Mouse (Mus musculus) hindbrain, embryonic 13.5 days (tissue): Measurements from ENCODE around the gene Uqcc2. TPM values are rescaled to one million over a fixed set of nuclear protein-coding genes. Genes with fewer than 3 reads are reported as not detected.

Experiments used
- ATAC-seq: fragments of 200-750 bp; cut with Nextera tagmentation; 2 replicates; pipeline ENCODE4 v1.8.0; 2017; ENCODE audit warnings: moderate TSS enrichment; ENCODE audit not compliant: low FRiP score
- H3K27ac ChIP-seq: fragments of 300-500 bp; sonication (generic); 2 replicates; pipeline ENCODE4 v1.5.1; 2015; ENCODE audit warnings: inconsistent platforms, mild to moderate bottlenecking, moderate library complexity
- H3K27me3 ChIP-seq: fragments of 300-500 bp; sonication (generic); 2 replicates; pipeline ENCODE4 v1.6.1; 2015; ENCODE audit warnings: mild to moderate bottlenecking, inconsistent platforms
- H3K36me3 ChIP-seq: fragments of 300-500 bp; sonication (generic); 2 replicates; pipeline ENCODE4 v1.6.1; 2015; ENCODE audit warnings: mild to moderate bottlenecking, inconsistent platforms
- H3K4me1 ChIP-seq: fragments of 300-500 bp; sonication (generic); replicated peaks from 2 replicates; pipeline ENCODE4 v1.6.1; 2015; ENCODE audit warnings: inconsistent platforms
- H3K4me2 ChIP-seq: fragments of 300-500 bp; sonication (generic); 2 replicates; pipeline ENCODE4 v1.6.1; 2015; ENCODE audit warnings: inconsistent platforms, mild to moderate bottlenecking, moderate library complexity
- H3K4me3 ChIP-seq: fragments of 300-500 bp; sonication (generic); 2 replicates; pipeline ENCODE4 v1.5.1; 2015; ENCODE audit warnings: mild to moderate bottlenecking, inconsistent platforms
- H3K9ac ChIP-seq: fragments of 300-500 bp; sonication (generic); 2 replicates; pipeline ENCODE4 v1.6.1; 2015; ENCODE audit warnings: mild to moderate bottlenecking, inconsistent platforms
- H3K9me3 ChIP-seq: fragments of 300-500 bp; sonication (generic); 2 replicates; pipeline ENCODE4 v1.6.1; 2016; ENCODE audit warnings: inconsistent platforms
- WGBS: fragments of 180-500 bp; shearing (Covaris S2); methylation state at CpG from one replicate; pipeline ENCODE4 v1.1.7; 2015; 5-methylcytosine and 5-hydroxymethylcytosine counted together
- polyA plus RNA-seq: library from polyadenylated mRNA; unstranded; fragments of >200 nt; fragmentation: Nextera tagmentation; extraction: Ambion mirVana; gene quantifications from 2 replicates; pipeline ENCODE4 v1.2.1, GENCODE M21; 2015

Gene Uqcc2
- polyA plus RNA-seq, 1 experiment from 2014 or later: 335 TPM

GRCm38 (mm10) chr17:27087426-27087825, 46.3 kb downstream of the Uqcc2 start:
- no peak overlapping the region for H3K9ac ChIP-seq
- ATAC-seq: no peak
- H3K4me3 ChIP-seq: no peak overlapping the region
- no peaks in the 10 kb centered on the region for H3K9me3 ChIP-seq
- H3K4me1 ChIP-seq: no peaks in the 10 kb centered on the region
- 40% methylated on average over 12 of the region's 12 CpGs for WGBS
- no peaks in the 10 kb centered on the region for H3K36me3 ChIP-seq
- no peaks in the 10 kb centered on the region for H3K27me3 ChIP-seq
- H3K27ac ChIP-seq: no peak overlapping the region
- H3K4me2 ChIP-seq: no peak overlapping the region

- H3K4me1 ChIP-seq: no peaks in the 10 kb centered on the region
- H3K9ac ChIP-seq: no peak overlapping the region
- no peak overlapping the region for H3K27ac ChIP-seq
- H3K4me3 ChIP-seq: no peak overlapping the region
- no peaks in the 10 kb centered on the region for H3K27me3 ChIP-seq
- H3K4me2 ChIP-seq: no peak overlapping the region
- H3K36me3 ChIP-seq: no peaks in the 10 kb centered on the region
- 27% methylated on average over 2 of the region's 2 CpGs for WGBS
- H3K9me3 ChIP-seq: no peaks in the 10 kb centered on the region
- ATAC-seq: no peak
Observed at GRCm38 (mm10) chr17:27085676-27086075, 48.0 kb downstream of the Uqcc2 start.

- Histone ChIP-seq H3K36me3 (no peaks in the 10 kb centered on the region), H3K4me2 (no peak overlapping the region), H3K9ac (no peak overlapping the region), H3K27me3 (no peaks in the 10 kb centered on the region), H3K9me3 (no peaks in the 10 kb centered on the region), H3K4me1 (no peaks in the 10 kb centered on the region), H3K27ac (no peak overlapping the region), H3K4me3 (no peak overlapping the region)
- no peak for ATAC-seq
- 82% methylated on average over 9 of the region's 9 CpGs for WGBS
Observed at GRCm38 (mm10) chr17:27083601-27084000, 50.1 kb downstream of the Uqcc2 start.

- Histone ChIP-seq H3K27me3 (no peaks in the 10 kb centered on the region), H3K4me2 (no peak overlapping the region), H3K27ac (no peak overlapping the region), H3K4me3 (no peak overlapping the region), H3K9ac (no peak overlapping the region), H3K4me1 (no peaks in the 10 kb centered on the region), H3K9me3 (no peaks in the 10 kb centered on the region), H3K36me3 (no peaks in the 10 kb centered on the region)
- ATAC-seq: no peak
- WGBS: 76% methylated on average over 8 of the region's 8 CpGs
Observed at GRCm38 (mm10) chr17:27082796-27083195, 50.9 kb downstream of the Uqcc2 start.

- Histone ChIP-seq H3K4me2 (no peak overlapping the region), H3K9ac (no peak overlapping the region), H3K9me3 (no peaks in the 10 kb centered on the region), H3K4me3 (no peak overlapping the region), H3K36me3 (no peaks in the 10 kb centered on the region), H3K4me1 (no peaks in the 10 kb centered on the region), H3K27me3 (no peaks in the 10 kb centered on the region), H3K27ac (no peak overlapping the region)
- 86% methylated on average over 5 of the region's 5 CpGs for WGBS
- ATAC-seq: no peak
Observed at GRCm38 (mm10) chr17:27081868-27082267, 51.8 kb downstream of the Uqcc2 start.

GRCm38 (mm10) chr17:27078499-27078898, 55.2 kb downstream of the Uqcc2 start:
- Histone ChIP-seq H3K9ac (no peak overlapping the region), H3K4me3 (no peak overlapping the region), H3K27me3 (no peaks in the 10 kb centered on the region), H3K4me1 (peaks cover 6% of the 10 kb centered on the region; the same call in 1 of the 2 replicates), H3K27ac (no peak overlapping the region), H3K36me3 (no peaks in the 10 kb centered on the region), H3K9me3 (no peaks in the 10 kb centered on the region), H3K4me2 (no peak overlapping the region)
- ATAC-seq: no peak
- WGBS: 85% methylated on average over 6 of the region's 6 CpGs

GRCm38 (mm10) chr17:27077920-27078319, 55.8 kb downstream of the Uqcc2 start:
- no peak overlapping the region for H3K4me3 ChIP-seq
- no peak for ATAC-seq
- WGBS: 85% methylated on average over 6 of the region's 6 CpGs
- no peaks in the 10 kb centered on the region for H3K27me3 ChIP-seq
- H3K4me2 ChIP-seq: no peak overlapping the region
- H3K4me1 ChIP-seq: peaks cover 6% of the 10 kb centered on the region; the same call in 1 of the 2 replicates
- H3K9ac ChIP-seq: no peak overlapping the region
- H3K9me3 ChIP-seq: no peaks in the 10 kb centered on the region
- no peaks in the 10 kb centered on the region for H3K36me3 ChIP-seq
- H3K27ac ChIP-seq: no peak overlapping the region

GRCm38 (mm10) chr17:27077133-27077532, 56.6 kb downstream of the Uqcc2 start:
- Histone ChIP-seq H3K9me3 (no peaks in the 10 kb centered on the region), H3K4me1 (peaks cover 6% of the 10 kb centered on the region; the same call in 1 of the 2 replicates), H3K4me2 (no peak overlapping the region), H3K27ac (no peak overlapping the region), H3K36me3 (no peaks in the 10 kb centered on the region), H3K9ac (no peak overlapping the region), H3K27me3 (no peaks in the 10 kb centered on the region), H3K4me3 (no peak overlapping the region)
- WGBS: 97% methylated on average over 7 of the region's 7 CpGs
- ATAC-seq: no peak

- no peaks in the 10 kb centered on the region for H3K27me3 ChIP-seq
- H3K36me3 ChIP-seq: no peaks in the 10 kb centered on the region
- no peak for ATAC-seq
- no peak overlapping the region for H3K9ac ChIP-seq
- no peaks in the 10 kb centered on the region for H3K9me3 ChIP-seq
- 83% methylated on average over 17 of the region's 17 CpGs for WGBS
- peaks cover 6% of the 10 kb centered on the region for H3K4me1 ChIP-seq
- no peak overlapping the region for H3K27ac ChIP-seq
- H3K4me2 ChIP-seq: no peak overlapping the region
- H3K4me3 ChIP-seq: no peak overlapping the region
Observed at GRCm38 (mm10) chr17:27074849-27075745, 58.6 kb downstream of the Uqcc2 start.

GRCm38 (mm10) chr17:27074236-27074635, 59.5 kb downstream of the Uqcc2 start:
- ATAC-seq: no peak
- no peaks in the 10 kb centered on the region for H3K9me3 ChIP-seq
- H3K36me3 ChIP-seq: no peaks in the 10 kb centered on the region
- no peak overlapping the region for H3K27ac ChIP-seq
- WGBS: 71% methylated on average over 6 of the region's 6 CpGs
- H3K27me3 ChIP-seq: no peaks in the 10 kb centered on the region
- no peak overlapping the region for H3K4me3 ChIP-seq
- H3K4me1 ChIP-seq: peaks cover 15% of the 10 kb centered on the region
- H3K9ac ChIP-seq: no peak overlapping the region
- no peak overlapping the region for H3K4me2 ChIP-seq

GRCm38 (mm10) chr17:27073778-27074177, 59.9 kb downstream of the Uqcc2 start:
- 68% methylated on average over 9 of the region's 9 CpGs for WGBS
- no peak overlapping the region for H3K9ac ChIP-seq
- no peak overlapping the region for H3K4me3 ChIP-seq
- H3K36me3 ChIP-seq: no peaks in the 10 kb centered on the region
- no peaks in the 10 kb centered on the region for H3K27me3 ChIP-seq
- no peak for ATAC-seq
- no peaks in the 10 kb centered on the region for H3K9me3 ChIP-seq
- no peak overlapping the region for H3K4me2 ChIP-seq
- peaks cover 17% of the 10 kb centered on the region for H3K4me1 ChIP-seq
- no peak overlapping the region for H3K27ac ChIP-seq

- Histone ChIP-seq H3K9ac (no peak overlapping the region), H3K36me3 (no peaks in the 10 kb centered on the region), H3K9me3 (no peaks in the 10 kb centered on the region), H3K27ac (no peak overlapping the region), H3K27me3 (no peaks in the 10 kb centered on the region), H3K4me3 (no peak overlapping the region), H3K4me1 (peaks cover 17% of the 10 kb centered on the region), H3K4me2 (no peak overlapping the region)
- 82% methylated on average over 5 of the region's 5 CpGs for WGBS
- no peak for ATAC-seq
Observed at GRCm38 (mm10) chr17:27073126-27073525, 60.6 kb downstream of the Uqcc2 start.
